Mouse (Mus musculus) liver, embryonic 14.5 days (tissue): Measurements from ENCODE around the gene Phf21b.

Experiments
- CTCF ChIP-seq: IDR thresholded peaks from 2 replicates; pipeline ENCODE4 v1.5.1; 2016; ENCODE audit warnings: antibody characterized with exemption, low read depth, control low read depth
- EP300 ChIP-seq: IDR thresholded peaks from 2 replicates; pipeline ENCODE4 v1.6.1; 2016; ENCODE audit warnings: antibody characterized with exemption, low read depth

DNA sequence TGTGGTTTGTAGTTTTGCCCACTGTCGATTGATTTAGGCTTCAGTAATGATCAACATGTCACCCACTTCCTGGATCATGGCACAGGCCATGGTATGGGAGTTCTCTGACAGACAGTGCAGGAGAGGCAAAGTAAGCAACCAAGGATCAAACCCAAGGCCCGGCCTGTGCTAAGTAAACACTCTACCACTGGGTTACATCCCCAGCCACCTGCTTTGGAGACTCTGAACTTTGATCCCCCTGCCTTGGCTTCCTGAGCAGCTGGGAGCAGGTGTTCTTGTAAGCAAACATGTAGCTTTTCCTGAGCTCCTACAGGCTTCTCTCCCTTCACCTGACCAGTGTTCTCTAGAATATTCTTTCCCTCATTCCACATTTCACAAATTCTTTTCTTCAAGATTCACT is 1.8 kb upstream of the Phf21b start:
- TF ChIP-seq CTCF (no peak), EP300 (no peak)
